Mouse (Mus musculus) G1E (cell line): Measurements from ENCODE around the gene Icam4. TPM values are rescaled to one million over a fixed set of nuclear protein-coding genes. Genes with fewer than 3 reads are reported as not detected.

Source experiments
- ATAC-seq: 2 replicates; pipeline ENCODE4 v1.8.0; 2016; ENCODE audit warnings: mild to moderate bottlenecking; ENCODE audit not compliant: insufficient number of reproducible peaks, poor library complexity, low FRiP score, severe bottlenecking; ENCODE audit errors: extremely low read depth
- DNase-seq: peaks from one replicate; pipeline ENCODE4 v3.0.0; 2012; ENCODE audit warnings: low spot score
- H3K27me3 ChIP-seq: 2 replicates; pipeline ENCODE4 v1.6.1; 2012; ENCODE audit warnings: mild to moderate bottlenecking, low read length, inconsistent platforms; ENCODE audit not compliant: insufficient read depth
- H3K36me3 ChIP-seq: replicated peaks from 2 replicates; pipeline ENCODE3; 2012; ENCODE audit warnings: mild to moderate bottlenecking, inconsistent platforms
- H3K4me1 ChIP-seq: 2 replicates; pipeline ENCODE4 v1.6.1; 2012; ENCODE audit warnings: low read depth, low read length, inconsistent platforms, mixed read lengths; ENCODE audit not compliant: insufficient read depth
- H3K4me3 ChIP-seq: 2 replicates; pipeline ENCODE4 v1.5.1; 2012; ENCODE audit warnings: low read depth, mild to moderate bottlenecking, inconsistent platforms, low read length, moderate library complexity, mixed read lengths
- H3K9me3 ChIP-seq: replicated peaks from 2 replicates; pipeline ENCODE4 v1.6.1; 2012; ENCODE audit warnings: inconsistent platforms
- CTCF ChIP-seq: IDR thresholded peaks from 2 replicates; pipeline ENCODE4 v1.5.1; 2012; ENCODE audit warnings: low read depth, low read length, inconsistent platforms, mixed read lengths
- GATA1 ChIP-seq: IDR thresholded peaks from 2 replicates; pipeline ENCODE4 v1.6.1; 2012; ENCODE audit warnings: borderline replicate concordance, low read length, inconsistent platforms, mixed read lengths
- GATA2 ChIP-seq: IDR thresholded peaks from 2 replicates; pipeline ENCODE4 v1.6.1; 2012; ENCODE audit warnings: low read depth, low read length, inconsistent platforms, borderline replicate concordance
- POLR2AphosphoS5 ChIP-seq: IDR thresholded peaks from 2 replicates; pipeline ENCODE4 v1.6.1; 2012; ENCODE audit warnings: low read depth, low read length, inconsistent platforms; ENCODE audit not compliant: insufficient replicate concordance
- TAL1 ChIP-seq: conservative IDR thresholded peaks from 2 replicates; pipeline ENCODE4 v1.6.1; 2012; ENCODE audit warnings: low read depth, low read length, inconsistent platforms, mixed read lengths
- polyA plus RNA-seq: library from polyadenylated mRNA; stranded (reverse); fragments of >175 nt; gene quantifications from 2 replicates; pipeline ENCODE4 v1.2.3, GENCODE M21; 2012
- total RNA-seq, 2 experiments: library from RNA; stranded (forward) in 1 of 2; stranded (reverse) in 1 of 2; fragments of 200-1000 nt in 1 of 2; fragments of >200 nt in 1 of 2; fragmentation: Nextera tagmentation in 1 of 2; gene quantifications; 2 replicates each; pipeline ENCODE4 v1.2.3; 2014 to 2017

The Icam4 gene
- total and polyA plus RNA-seq, 3 experiments: 4.8 to 11.2 (median 8.2) TPM

GRCm38 (mm10) chr9:21011846-21012312 is 17.3 kb upstream of the Icam4 start:
- peaks cover 3% of the 10 kb centered on the region; the same call in 1 of the 2 replicates for H3K27me3 ChIP-seq
- H3K36me3 ChIP-seq: peaks cover 27% of the 10 kb centered on the region
- H3K4me1 ChIP-seq: peaks cover 52% of the 10 kb centered on the region
- no peak overlapping the region for H3K4me3 ChIP-seq
- DNase-seq (no peak), ATAC-seq (no peak)
- H3K9me3 ChIP-seq: no peaks in the 10 kb centered on the region
- TF ChIP-seq GATA2 (no peak), GATA1 (no peak), CTCF (no peak), POLR2AphosphoS5 (no peak), TAL1 (no peak)

DNA sequence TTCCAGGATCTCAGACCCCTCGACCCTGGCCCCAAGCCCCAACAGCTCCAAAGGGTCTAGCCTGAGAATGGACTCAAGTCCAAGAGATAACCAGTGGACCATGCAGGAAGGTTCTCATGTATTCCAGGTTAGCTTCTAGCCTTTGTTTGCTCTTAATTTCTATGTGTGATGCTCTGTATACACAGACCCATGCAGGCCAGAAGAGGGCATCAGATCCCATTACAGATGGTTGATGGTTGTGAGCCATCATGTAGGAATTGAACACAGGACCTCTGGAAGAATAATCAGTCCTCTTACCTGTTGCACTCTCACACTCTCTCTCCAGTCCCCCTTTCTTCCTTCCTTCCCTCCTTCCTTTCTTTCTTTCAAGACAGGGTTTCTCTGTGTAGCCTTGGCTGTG is 16.8 kb upstream of the Icam4 start:
- peaks cover 7% of the 10 kb centered on the region; the same call in 1 of the 2 replicates for H3K27me3 ChIP-seq
- ATAC-seq: no peak
- no peak for DNase-seq
- H3K4me3 ChIP-seq: no peak overlapping the region
- no peaks in the 10 kb centered on the region for H3K9me3 ChIP-seq
- H3K4me1 ChIP-seq: peaks cover 57% of the 10 kb centered on the region
- H3K36me3 ChIP-seq: peaks cover 25% of the 10 kb centered on the region
- TF ChIP-seq TAL1 (no peak), POLR2AphosphoS5 (no peak), GATA1 (no peak), CTCF (no peak), GATA2 (no peak)

DNA sequence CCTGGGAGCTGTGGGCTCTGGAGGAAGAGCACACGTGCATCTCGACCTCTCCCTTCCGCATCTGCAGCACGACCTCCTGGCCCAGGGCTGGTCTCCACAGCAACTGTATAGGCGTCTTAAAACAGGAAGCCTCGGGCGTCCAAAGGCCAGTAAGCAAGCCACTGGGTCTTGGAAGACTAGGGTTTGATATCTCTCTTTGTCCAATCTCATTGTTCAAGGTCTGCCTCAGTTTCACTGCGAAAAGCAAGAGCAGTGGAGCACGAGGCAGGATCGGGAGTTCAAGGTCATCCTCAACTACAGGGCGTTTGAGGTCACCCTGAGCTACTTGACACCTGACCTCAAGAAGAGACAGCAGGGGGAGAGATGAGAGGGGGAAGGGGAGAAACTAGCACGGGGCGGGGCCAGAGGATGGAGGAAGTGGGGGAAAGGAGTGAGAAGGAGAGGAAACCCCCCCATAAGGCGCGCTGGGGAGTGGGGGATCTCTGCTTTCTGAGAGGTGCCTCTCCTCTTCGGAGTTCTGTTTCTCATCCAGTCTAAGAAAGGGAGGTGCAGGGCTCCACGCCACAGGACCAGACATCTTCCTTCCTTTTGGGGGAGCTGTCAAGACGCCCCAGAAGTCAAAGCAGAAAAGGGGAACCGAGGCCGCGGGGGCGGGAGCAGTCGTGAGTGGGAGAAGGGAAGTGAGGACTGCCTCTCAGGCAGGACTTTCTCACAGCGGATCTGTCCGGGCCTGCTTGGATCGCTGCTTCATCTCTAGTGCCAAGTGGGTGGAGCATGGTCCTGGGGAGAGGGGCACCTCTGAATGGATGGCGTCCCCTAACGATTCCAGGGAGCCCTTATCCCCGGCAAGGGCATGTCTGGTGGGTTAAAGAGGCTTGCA is 14.2 kb upstream of the Icam4 start:
- TF ChIP-seq POLR2AphosphoS5: no peak
- no peak for TF ChIP-seq GATA2
- TF ChIP-seq CTCF: no peak
- TF ChIP-seq TAL1: no peak
- no peak for TF ChIP-seq GATA1
- H3K4me1 ChIP-seq: peaks cover 70% of the 10 kb centered on the region
- H3K27me3 ChIP-seq: peaks cover 7% of the 10 kb centered on the region; the same call in 1 of the 2 replicates
- peaks cover 25% of the 10 kb centered on the region for H3K36me3 ChIP-seq
- peak overlapping the region; percentile 74 for H3K4me3 ChIP-seq
- peak; percentile 43 for ATAC-seq
- H3K9me3 ChIP-seq: no peaks in the 10 kb centered on the region
- DNase-seq: peak; percentile 59

GRCm38 (mm10) chr9:21015571-21016130 is 13.5 kb upstream of the Icam4 start, which contains the start of gene Icam1:
Icam1 (plus strand) TSS chr9:21015985.
- DNase-seq: peak; percentile 71
- peaks cover 7% of the 10 kb centered on the region; the same call in 1 of the 2 replicates for H3K27me3 ChIP-seq

GRCm38 (mm10) chr9:21016331-21017176 is 12.6 kb upstream of the Icam4 start:
- peaks cover 60% of the 10 kb centered on the region for H3K4me1 ChIP-seq
- peaks cover 38% of the 10 kb centered on the region for H3K36me3 ChIP-seq
- DNase-seq: peak; percentile 6
- H3K4me3 ChIP-seq: peak overlapping the region; percentile 74
- TF ChIP-seq GATA1: no peak
- no peak for TF ChIP-seq CTCF
- no peak for TF ChIP-seq POLR2AphosphoS5
- TF ChIP-seq GATA2: no peak
- TF ChIP-seq TAL1: no peak
- H3K27me3 ChIP-seq: peaks cover 7% of the 10 kb centered on the region; the same call in 1 of the 2 replicates
- H3K9me3 ChIP-seq: no peaks in the 10 kb centered on the region
- no peak for ATAC-seq

More at GRCm38 (mm10) chr9:21015571-21016130, 13.5 kb upstream of the Icam4 start, which contains the start of gene Icam1:
- ATAC-seq: peak; percentile 50; the same call in 1 of the 2 replicates
- TF ChIP-seq POLR2AphosphoS5 (peak; percentile 78; the same call in 1 of the 2 replicates), GATA2 (no peak)
- H3K4me1 ChIP-seq: peaks cover 66% of the 10 kb centered on the region
- H3K9me3 ChIP-seq: no peaks in the 10 kb centered on the region
- H3K36me3 ChIP-seq: peaks cover 29% of the 10 kb centered on the region
- peak within 1 kb of the TSS; percentile 74 for H3K4me3 ChIP-seq
